Mouse (Mus musculus): ENCODE measurements around the gene Vps33a.
"Not testable (repeated sequence)": the region's sequence is repeated elsewhere in the genome, so short reads cannot be mapped to it uniquely, and the experiment has no call there.

Vps33a gene

DNA sequence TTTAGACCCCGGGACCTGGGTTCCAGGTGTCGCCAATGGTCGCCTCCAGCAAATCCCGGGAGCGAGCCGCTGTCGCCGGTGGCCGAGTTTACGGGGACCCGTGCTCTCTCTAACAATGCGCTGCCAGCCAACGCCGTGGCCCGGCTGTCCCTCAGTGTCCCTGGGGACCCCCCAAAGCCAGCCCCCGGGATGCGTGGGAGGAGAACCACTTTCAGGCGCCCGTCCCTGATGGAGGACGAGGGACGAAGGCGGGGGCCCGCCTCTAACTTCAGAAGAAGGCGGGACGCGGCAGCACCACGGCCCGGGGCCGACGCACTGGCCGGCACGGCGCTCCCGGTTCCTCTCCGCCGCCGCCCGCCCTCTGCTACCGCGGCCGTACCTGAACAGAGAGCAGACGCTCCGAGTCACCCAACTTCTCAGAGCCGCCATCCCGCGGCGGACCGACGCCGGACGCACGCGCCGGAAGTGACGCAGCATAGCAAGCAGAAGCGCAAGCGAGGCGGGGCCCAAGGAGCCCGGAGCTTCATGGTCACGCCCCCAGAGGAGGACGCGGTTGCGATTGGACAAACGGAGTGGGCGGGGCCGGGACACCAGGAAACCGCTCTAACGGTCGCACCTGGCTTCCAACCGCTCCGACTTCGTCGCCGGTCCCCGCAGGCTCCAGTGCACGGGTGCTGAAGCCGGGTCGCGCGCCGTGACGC is 49.0 kb downstream of the Vps33a start, which contains the start of gene Diablo:
TSS of gene Diablo (minus strand) at position 485 of the 701 bp plus-strand sequence.
- DNase-seq = peak; percentile 99

- DNase-seq = no peak
Measured at GRCm38 (mm10) chr5:123522166-123522565, 50.7 kb downstream of the Vps33a start.

- DNase-seq = no peak
Measured at GRCm38 (mm10) chr5:123521621-123522020, 51.2 kb downstream of the Vps33a start.

DNA sequence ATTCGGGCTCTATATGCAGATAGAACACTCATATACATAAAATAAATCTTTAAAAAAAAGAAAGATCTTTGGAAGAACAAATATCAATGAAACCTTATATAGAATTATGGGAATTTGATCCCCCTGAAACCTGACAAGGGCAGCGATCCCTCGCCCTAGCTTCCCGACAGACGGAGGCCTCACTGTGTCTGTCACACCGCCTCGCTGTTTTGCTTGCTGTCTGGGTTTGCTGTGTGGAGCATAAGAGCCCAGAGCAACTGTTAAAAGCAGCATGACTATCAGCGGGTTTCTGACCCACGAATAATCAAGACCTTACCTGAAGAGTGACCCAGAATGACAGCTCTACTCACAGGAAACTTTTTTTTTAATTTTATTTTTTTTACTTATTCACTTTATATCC is 52.2 kb downstream of the Vps33a start:
- DNase-seq = no peak

DNA sequence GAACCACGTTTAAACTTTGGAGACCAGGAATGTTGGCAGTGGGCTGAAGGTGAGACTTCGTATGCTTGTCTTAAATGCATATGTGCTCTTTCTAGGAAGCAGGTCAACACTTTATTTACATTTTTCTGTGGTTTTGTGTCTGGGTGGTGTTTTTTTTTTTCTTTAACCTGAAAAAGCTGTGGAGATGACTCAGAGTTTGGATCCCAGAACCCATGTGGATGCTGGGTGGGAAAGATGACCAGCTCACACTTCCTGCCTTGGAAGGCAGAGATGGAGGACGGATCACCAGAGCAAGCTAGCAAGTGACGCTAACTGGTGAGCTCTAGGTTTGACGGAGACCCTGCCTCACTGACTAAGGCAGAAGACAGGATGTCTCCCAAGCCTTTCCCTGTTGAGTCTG is 58.0 kb downstream of the Vps33a start:
- no peak for DNase-seq

GRCm38 (mm10) chr5:123512102-123512501 is 60.7 kb downstream of the Vps33a start:
- DNase-seq = no peak

GRCm38 (mm10) chr5:123511426-123511825 is 61.4 kb downstream of the Vps33a start:
- DNase-seq = not testable (repeated sequence)

DNA sequence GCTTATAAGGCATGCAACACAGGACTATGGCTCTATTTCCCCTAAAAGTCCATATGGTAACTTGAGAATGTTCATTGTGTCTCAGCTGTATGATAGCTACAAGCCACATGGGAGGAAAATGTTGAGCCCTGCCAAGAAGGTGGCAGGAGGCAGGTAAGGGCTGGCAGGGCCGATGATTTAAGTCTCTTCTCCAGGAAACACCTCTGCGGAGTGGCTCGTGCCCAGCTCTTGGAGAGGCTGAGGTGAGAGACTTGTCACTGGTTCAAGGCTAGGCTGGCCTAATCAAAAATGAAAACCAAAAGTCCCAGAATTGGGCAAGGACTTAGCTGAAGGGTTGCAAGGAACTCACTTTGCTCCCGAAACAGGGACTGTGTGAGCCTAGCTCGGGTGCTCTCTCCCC is 62.7 kb downstream of the Vps33a start, which contains the start of gene B3gnt4:
TSS of gene B3gnt4 (plus strand) at position 301 of the 400 bp plus-strand sequence.
- DNase-seq = no peak

GRCm38 (mm10) chr5:123508921-123509320 is 63.9 kb downstream of the Vps33a start:
- DNase-seq = no peak

DNA sequence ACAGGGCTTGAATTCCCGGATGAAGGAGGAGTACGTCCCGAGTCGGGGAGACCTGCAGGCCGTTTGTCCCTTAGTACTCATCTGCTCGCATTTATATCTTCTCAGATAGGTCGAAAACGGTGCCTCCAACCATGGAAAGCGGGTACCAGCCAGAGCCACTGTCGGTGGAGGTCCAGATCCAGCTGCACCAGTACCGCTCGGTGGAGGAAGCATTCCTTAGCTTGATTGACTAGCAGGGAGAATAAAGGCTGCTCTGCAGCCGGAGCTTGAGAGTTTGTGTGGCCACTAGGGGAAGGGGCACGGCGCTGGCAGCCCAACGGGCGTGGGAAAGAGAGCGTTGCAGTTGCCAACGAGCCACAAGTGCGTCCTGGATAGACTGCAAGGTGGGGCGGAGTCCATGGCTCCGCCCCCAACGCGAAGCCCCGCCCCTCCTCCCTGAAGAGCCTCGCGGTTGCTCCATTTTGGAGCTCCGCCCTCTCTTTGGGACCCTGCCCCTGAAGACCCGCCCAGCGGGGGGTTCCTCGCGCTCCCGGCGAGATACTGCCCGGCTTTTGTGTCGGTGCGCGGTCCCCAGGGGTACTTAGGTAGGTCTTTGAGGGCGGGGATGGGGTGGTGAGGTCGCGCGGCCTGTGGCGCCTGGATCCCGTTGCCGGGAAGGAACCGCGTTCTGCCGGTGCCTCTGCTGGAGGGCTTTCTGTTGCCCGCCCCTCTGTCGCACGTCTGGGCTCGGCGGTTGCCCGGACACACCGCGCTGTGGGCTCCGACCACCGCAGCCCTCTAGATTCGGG is 64.7 kb downstream of the Vps33a start:
- DNase-seq = peak; percentile 91

GRCm38 (mm10) chr5:123501973-123502372 is 70.9 kb downstream of the Vps33a start:
- DNase-seq = no peak

DNA sequence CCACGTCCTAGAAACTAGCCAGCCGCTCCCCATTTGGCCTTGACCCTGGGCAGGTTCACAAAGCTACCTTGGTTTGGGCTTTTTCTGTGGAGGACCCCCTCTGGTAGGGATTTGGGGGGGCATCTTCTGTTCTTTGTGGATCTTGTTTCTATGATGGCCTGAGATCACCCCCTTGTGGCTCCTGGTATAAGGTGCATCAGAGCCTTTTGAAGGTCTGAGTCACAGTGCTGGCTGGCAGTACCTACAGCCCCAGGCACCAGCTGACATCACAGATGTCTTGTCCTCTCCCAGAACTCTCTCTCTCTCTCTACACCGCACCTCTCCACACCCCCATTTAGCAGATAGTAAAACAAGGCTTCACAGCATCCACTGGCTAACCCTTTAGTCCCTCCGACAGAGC is 73.1 kb downstream of the Vps33a start:
- DNase-seq = peak; percentile 41

GRCm38 (mm10) chr5:123489935-123490334 is 82.9 kb downstream of the Vps33a start:
- DNase-seq = no peak

- no peak for DNase-seq
Measured at GRCm38 (mm10) chr5:123489112-123489785, 83.6 kb downstream of the Vps33a start, which contains the start of the genes Lrrc43 and Il31. TSS of gene Lrrc43 (plus strand) at chr5:123489305. TSS of gene Il31 (minus strand) at chr5:123489489.

- DNase-seq = no peak
Measured at GRCm38 (mm10) chr5:123487659-123488395, 85.0 kb downstream of the Vps33a start.
